Mouse (Mus musculus) thymus, postnatal 36 days (tissue): ENCODE data around the gene Tmem128.

Experiments
- DNase-seq, 2 experiments: peaks; one replicate each; pipeline ENCODE4 v3.0.0; 2022; ENCODE audit warnings: mixed read lengths in 2 of 2

Gene Tmem128

DNA sequence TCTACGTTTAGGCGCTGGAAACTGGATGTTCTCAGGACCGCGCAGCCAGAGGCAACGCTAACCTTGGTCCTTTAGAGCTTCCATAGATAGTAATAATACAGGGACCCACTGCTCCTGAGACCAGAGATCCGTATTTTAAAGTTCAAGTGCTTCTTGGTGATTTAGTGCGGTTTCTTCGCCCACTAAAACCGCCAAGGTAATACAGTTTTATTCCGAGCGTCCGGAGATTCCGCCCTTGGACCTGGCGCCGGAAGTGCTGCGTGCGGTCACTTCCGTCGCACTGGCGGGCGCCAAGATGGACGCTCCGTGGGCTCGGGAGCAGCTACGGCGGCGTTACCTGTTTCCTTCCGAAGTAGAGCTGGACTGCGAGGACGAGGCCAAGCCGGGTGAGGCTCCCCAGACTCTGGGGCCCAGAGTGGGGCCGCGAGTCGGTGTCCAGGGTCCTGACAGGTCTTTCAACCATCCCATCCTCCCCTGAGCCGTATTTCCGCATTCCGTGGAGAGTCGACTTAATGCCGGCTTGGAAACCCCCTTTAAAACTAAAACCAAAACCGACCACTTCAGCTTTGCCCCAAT is at the start of gene Tmem128:
Gene Tmem128, plus strand, starts transcription at position 79 of the 576 bp plus-strand sequence.
- peak; percentile 49 to 54 for DNase-seq

DNA sequence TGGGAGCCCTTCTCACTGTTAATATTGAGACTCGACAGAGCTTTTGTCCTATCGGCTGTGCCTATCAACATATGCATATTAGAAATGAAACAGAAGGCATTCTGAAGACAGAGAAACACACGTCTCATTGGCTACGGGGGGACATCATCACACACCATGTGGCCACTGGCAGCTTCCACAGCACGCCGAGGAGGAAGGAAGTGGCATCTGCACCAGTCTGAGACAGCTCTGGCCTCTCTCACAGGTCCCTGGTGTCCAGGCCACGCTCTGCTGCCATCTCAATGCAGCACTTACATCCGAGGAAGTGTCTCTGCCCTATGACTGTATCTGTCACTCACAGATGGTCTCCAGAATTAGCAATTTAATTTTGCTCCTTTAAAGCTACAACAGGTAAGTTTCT is 48.3 kb upstream of the Tmem128 start:
- no peak for DNase-seq

DNA sequence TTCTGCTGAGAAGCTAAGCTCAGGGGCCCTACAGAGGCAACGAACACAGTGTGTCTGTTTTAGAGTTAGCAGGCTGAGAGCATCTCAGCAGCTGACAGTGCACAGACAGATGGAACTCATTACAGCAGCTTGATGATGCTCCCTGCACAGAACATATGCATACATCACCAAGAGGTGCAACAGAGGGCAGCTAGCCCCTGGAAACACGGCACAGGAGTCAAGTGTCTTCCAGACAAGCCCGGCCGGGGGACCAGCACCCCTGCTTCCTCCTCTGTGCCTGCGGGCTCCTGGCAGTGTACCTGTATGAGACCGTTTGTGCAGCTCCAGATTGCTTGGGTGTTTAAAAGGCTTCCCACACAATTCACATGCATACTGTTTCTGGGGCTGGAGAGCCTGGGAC is 47.0 kb upstream of the Tmem128 start:
- no peak for DNase-seq

DNA sequence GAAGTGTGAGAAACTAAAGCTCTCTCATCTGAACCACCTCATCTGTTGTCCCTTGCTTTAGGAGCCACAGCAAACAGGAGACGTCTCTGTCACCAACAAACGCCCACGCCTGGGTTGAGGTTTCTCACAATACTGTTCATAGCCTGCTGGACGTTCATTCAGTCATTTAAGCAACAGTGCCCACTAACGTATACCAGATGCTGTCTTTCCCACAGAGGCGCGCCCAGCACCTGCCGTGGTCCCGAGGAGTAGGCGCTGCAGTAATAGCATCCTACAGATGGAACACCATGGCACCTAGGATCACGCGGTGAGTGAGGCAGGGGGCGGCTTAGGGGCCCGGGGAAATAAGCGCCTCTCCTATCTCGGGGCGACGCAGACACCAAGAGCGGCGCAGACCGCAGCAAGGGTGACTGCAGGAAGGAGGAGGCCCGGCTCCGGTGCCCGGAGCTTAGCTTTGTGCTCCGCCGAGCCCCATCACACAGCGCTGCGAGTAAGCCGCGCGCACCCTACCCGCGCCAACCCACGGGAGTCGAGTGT is 40.1 kb upstream of the Tmem128 start:
- DNase-seq: no peak

DNA sequence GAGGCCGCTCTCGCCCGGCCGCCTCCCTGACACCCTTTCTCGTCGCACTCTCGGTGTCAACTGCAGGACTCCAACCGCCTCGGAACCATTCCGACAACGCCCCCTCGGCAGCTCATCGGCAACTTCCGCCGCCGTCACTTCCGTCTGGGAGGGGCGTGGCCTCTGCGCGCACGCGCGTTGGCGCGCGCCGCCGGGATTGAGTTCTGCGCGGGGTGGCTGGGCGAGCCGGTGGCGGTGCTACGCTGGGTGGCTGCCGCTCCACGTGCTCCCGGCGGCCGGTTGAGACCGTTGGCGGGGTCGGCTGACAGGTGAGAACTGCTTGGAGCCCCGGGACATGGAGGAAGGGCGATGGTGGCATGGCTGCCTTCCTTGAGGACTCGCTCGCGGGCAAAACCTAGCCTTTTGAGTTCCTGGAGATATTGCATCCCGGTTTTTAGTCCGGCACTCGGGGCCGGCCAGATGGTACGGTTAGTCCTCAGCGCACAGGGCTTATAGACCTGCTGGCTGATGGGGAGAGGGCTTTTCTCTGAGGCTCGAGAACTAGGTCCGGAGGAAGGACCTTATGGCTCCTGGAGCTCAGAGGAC is 39.6 kb upstream of the Tmem128 start, which contains the start of the genes Zbtb49 and Lyar:
Gene Zbtb49, minus strand, starts transcription at position 130 of the 585 bp plus-strand sequence.
Gene Lyar, plus strand, starts transcription at position 143 of the 585 bp plus-strand sequence.
- DNase-seq: peak; percentile 94 to 96

DNA sequence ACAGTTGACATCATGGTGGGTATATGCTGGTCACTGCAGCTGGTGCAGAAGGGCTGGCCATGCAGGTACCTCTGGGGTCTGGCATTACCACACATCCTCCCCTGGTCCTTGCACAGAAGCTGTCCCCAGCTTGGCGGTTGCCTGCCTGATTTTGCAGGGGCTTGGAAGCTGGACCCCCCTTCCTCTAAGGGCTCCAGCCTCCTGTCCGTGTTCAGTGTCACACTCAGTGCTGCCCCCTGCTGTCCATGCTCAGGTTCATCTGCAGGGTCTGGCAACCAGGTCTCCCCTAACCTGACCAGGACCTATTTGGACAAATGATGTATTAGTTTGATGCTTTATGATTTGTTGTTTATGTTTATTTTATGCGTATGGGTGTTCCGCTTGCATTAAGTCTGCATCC is 24.6 kb upstream of the Tmem128 start:
- peak; percentile 44 to 63 for DNase-seq

DNA sequence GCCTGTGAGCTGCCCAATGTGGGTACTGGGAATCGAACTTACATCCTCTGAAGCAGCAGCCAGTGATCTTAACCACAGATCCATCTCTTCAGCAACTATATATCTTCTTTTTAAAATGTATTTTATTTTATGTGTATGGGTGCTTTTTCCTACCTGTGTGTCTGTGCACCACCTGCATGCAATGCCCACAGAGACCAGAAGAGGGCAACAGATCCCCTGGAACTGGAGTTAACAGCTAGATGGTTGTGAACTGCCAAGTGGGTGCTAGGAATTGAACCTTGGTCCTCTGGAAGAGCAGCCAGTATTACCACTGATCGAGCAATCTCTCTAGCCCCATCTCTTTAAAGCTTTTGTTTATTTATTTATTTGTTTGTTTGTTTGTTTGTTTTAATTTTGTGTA is 23.4 kb upstream of the Tmem128 start:
- DNase-seq: no peak

DNA sequence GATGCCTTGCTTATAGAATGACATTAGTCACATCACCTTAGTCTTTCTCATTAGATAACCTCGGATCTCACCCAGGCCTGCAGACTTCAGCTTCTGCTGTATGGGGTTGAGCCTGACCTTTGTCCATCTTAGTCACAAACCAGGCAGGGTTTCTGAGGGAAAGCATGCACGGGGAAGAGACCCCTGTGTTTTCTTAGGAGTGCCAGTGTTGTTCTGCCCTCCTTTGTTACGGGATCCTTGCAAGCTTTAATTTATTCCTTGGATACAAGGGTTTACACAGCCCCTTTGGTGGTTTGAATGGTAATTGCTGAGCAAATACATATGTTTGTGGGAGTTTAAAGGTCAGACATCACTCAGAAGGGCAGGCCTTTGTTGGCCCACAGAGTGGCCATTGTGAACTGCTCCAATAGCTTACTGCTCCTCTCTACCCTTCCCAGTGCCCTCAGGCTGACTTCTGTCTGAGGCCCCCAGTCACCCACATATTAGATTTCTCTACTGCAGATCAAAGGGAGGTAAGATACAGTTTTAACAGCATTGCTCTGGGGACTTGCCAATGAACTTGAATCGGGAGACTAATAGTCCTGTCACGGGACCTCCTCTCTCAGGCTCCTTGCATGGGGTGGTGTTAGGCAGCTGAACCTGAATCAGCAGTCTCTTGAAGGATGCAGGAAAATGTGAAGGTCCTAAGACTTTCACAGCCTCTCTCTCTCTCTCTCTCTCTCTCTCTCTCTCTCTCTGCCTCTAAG is 19.1 kb upstream of the Tmem128 start:
- DNase-seq: no peak

DNA sequence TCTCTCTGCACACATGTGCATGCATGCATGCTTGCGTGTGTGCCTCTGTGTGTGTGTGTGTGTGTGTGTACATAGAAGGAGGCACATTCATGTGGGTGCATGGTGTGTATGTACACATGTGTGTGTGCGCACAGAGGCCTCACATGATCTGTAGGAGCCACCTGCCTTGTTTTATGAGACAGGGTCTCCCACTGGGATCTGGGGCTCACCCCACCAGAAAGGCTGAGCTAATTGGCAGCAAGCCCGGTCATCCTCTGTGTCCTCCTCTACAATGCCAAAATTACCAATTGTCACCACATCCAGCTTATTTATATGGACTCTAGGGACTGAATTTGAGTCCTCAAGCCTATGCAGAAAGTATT is 18.5 kb upstream of the Tmem128 start:
- DNase-seq: no peak

DNA sequence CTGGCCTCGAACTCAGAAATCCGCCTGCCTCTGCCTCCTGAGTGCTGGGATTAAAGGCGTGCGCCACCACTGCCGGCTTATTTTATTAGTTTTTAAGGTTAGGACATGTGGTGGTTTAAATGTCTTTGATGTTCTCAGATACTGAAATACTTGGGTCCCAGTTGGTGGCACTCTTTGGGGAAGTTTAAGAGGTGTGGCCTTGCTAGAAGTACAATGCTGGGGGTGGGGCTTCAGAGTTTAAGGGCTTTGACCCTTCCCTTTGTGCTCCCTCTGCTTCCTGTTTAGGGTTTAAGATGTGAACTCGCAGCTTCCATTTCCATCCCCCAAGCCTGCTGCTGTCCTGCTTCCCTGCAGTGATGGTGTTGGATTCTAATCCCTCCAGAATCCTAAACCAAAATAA is 18.0 kb upstream of the Tmem128 start:
- DNase-seq: no peak

DNA sequence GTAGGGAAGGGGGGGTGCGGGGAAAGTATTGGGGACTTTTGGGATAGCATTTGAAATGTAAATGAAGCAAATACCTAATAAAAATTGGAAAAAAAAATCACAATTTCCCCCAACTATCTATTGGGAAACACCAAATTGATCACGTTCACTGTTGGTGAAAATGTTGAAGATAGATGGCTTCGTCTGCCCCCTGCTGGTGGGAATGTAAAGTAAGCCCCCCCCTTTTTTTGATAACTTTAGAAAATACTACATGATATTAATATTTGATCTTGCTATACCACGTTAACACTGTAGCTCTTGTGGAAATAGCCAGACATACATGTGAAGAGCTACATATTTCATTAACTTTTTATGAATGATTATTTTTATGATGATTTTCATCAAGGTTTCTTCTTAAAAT is 4.8 kb upstream of the Tmem128 start:
- no peak for DNase-seq

DNA sequence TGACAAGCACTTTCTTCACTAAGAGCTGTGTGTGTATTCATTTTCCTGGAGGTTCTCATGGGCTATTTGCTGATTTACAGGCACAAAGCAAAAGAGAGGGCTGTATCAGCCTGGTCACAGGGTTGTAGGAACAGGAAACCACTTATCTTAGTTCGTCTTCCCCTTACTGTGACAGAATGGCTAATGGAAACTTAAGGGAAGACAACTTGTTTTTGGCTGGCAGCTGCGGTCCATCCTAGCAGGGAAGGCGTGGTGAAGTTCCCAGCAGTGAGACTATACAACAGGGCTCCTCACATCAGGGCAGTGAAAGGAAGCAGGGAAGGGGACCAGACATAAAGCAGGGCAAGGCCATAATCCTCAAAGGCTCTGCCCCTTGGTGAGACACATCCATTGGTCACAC is 4.3 kb upstream of the Tmem128 start:
- no peak for DNase-seq

DNA sequence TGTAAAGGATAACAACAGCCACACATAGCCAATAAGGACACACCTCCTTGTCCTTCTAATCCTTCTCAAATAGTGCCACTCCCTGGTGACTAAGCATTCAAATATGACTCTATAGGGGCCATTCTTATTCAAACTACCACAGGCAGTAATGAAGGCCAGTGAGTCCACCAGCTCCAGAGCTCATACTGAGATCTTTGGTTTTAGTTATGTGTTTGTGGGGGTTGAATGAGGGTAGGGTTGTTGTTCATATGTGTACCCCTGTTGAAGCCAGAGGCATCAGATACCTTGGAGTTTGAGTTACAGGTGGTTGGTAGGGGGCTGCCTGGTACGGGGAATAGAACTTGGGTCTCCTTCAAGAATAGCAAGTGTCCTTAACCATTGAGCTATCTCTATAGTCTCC is 3.4 kb upstream of the Tmem128 start:
- no peak for DNase-seq

DNA sequence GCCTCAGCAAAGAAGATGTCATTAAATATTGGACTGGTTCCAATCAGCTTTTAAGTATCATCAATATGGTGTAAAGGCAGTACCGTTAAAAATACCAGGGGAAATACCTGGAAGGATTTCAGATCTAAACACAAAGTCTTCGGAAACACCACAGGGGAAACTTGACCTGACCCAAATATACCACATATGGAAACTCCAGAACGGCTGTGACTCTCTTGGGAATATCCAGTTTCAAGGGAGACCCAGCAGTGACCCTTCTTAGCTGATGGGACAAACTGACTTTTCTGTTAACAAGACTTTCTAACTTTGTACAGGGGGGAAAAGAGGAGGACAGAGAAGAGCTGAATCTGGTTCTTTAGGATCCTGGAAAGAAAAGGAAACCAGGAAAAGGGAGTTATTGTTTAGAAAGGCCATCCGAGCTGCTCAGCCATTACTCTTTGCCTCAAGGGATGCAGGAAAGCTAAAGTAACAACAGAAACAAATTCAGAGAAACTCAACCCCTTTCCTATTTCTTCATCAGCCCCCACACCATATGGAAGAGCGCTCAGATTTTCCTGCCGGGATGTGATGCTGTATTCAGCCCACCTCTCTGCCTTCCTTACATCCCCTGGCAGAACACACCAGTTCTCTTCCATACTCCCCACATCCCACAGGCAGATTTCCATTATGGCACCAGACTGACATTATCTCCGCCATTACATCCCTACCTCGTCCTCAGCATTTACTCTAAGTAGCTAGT is 1.8 kb upstream of the Tmem128 start:
- no peak for DNase-seq

DNA sequence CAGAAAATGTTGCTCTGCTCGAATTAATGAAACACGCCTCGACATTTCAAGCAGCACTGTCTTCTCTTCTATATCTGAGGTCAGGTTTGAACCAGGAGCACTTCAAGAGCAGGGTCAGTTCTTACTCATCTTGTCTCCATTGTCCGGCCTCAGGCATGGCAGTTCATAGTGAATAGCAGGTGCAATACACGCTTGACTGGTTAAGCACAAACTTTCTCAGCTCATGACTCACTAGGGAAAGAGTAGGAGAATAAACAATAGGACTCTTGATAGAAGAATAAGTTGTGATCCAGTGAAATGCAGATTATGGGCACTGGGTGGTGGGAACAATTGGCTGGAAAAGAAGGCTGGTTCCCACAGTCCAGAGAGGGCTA is 1.2 kb upstream of the Tmem128 start:
- no peak for DNase-seq

DNA sequence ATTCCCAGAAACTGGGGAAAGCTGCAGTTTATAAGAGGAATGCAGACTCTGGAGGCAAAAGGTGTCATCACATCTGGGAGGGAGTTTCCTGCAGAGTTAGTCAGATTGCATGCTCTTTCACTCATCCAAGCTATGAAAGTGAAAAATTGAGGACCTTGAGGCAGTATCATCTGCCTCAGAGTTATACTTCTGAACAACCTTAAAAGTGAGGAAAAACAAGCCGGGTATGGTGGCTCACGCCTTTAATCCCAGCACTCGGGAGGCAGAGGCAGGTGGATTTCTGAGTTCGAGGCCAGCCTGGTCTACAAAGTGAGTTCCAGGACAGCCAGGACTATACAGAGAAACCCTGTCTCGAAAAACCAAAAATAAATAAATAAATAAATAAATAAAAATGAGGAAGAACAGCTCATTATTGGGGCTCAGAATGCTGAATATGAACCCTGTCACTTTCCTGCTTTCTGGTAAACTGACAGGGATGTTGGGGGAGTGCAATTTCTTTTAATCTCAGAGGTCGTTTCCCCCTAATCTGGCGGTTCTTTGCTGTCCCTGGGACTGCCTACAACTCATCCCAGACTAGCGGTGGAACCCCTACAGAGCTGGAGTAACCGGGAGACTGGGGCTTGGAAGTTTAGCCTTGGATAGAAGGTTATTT is 404 bp upstream of the Tmem128 start:
- DNase-seq: peak in 1 of 2 experiments; percentile 11

DNA sequence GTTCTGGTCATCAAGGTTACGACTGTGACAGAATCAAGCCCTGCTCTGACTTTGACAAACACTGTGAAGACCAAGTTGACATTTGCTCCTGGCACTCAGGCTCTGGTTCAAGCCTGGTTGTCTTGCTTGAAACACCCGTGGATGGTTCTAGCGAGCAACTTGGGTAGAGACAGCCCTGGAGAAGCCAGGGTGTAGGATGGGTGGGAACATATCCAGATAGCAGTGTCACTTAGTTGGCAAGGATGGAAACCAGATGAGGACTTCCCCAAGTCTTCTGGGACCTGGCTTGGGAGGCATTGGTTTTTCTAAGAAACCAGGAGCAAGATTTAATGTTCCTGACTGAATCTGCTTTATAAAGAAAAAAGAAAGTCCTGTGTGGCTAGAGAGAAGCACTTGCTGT is 11.0 kb downstream of the Tmem128 start:
- no peak for DNase-seq

DNA sequence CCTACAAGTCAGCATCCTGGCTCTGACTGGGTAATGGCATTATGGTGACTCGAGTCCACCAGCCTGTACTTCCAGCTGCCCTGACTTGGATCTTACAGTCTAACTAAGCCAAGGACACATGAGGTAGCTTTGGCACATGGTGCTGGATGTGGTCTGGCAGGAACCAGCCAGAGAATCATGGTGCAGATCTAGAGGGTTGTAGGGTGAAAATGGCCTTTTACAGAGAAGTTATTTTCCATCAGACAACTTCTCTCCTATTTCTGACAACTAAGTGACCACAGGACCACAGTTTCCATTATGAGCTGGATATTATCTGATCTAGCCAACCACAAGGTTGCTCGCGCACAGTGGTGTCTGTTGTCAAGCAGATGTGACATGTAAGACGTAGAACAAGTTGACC is 13.8 kb downstream of the Tmem128 start:
- no peak for DNase-seq

DNA sequence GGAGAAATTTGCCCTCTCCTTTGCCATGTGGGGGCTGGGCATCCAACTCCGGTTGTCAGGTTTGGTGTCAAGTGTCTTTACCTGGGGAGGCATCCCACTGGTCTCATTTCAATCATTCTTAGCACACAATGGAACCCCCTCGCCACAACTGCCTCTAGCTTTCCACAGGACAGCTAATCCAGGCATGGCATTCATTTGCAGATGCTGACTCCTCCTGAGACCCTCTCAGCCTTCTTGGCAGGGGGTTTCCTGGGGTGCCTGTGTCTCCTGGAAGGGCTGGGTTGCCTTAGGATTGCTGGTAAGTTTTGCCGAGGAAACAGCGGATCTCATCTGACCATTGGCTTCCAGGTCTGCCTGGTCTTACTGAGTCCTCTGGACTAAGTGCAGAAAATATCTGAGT is 15.8 kb downstream of the Tmem128 start, which contains the start of gene Otop1:
Gene Otop1, plus strand, starts transcription at position 202 of the 400 bp plus-strand sequence.
- no peak for DNase-seq

DNA sequence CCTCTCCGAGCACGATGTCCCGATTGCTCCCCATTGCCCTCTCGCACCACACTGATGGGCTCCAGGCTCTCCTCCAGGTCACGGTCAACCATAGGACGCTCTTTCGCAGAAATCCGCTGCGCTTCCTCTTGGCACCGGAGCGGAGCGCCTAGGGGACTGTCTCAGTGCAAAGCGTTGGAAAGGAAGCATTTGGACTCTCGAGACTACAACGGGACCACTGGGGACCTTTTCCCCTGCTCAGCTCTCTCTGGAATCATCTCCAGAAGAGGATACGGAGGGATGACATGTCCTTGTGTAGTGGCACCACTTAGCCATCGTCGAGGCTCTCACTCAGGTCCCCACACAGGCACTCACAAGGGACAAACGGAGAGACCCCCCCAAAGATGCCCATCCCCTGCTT is 16.5 kb downstream of the Tmem128 start:
- no peak for DNase-seq

DNA sequence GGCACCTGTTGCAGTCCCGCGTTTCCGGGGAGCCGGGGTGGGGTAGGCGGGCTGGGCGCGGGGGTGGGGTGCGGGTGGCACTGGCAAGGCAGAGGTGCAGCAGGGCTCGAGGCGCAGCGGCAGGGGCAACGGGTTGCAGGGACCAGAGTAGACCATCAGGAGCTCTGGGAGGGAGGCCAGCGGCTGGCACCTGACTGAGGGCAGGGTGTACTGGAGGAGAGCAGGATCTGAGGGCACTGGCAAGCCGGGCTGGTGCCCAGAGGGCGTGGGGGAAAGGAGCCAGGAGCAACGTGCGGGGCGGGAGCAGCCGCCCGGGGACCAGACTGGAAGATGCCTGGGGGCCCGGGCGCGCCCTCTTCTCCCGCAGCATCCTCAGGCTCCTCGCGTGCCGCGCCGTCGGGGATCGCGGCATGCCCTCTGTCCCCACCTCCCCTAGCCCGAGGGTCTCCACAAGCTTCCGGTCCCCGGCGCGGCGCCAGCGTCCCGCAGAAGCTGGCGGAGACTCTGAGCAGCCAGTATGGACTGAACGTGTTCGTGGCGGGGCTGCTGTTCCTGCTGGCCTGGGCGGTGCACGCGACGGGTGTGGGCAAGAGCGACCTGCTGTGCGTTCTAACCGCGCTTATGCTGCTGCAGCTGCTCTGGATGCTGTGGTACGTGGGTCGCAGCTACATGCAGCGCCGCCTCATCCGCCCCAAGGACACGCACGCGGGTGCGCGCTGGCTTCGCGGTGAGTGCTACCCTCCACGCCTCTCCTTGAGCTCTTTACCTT is 17.3 kb downstream of the Tmem128 start:
- DNase-seq: no peak
